Mouse (Mus musculus) naive thymus-derived CD4-positive, alpha-beta T cell, adult 2 months (primary cell): ENCODE results near the gene Hspb11.

Source experiments
- DNase-seq: peaks from one replicate; pipeline ENCODE4 v3.0.0-alpha.2; 2011; ENCODE audit warnings: low read depth

The Hspb11 gene

GRCm38 (mm10) chr4:107253125-107254091, at the start of gene Hspb11, which contains the start of gene Lrrc42:
Hspb11 (plus strand) TSS chr4:107253593.
Lrrc42 (minus strand) TSS chr4:107253532.
- DNase-seq, result peak; percentile 98

GRCm38 (mm10) chr4:107207016-107207415, 46.4 kb upstream of the Hspb11 start:
- DNase-seq, result no peak

- no peak for DNase-seq
These were observed 44.5 kb upstream of the Hspb11 start, which contains the start of gene Ldlrad1 for GRCm38 (mm10) chr4:107208880-107209279. Ldlrad1 (plus strand) TSS chr4:107209180.

- no peak for DNase-seq
These were observed 42.8 kb upstream of the Hspb11 start for GRCm38 (mm10) chr4:107210483-107211097.

GRCm38 (mm10) chr4:107211465-107211864, 41.9 kb upstream of the Hspb11 start:
- DNase-seq, result no peak

- DNase-seq, result no peak
These were observed 41.5 kb upstream of the Hspb11 start for GRCm38 (mm10) chr4:107211936-107212335.

- DNase-seq, result no peak
These were observed 39.9 kb upstream of the Hspb11 start for GRCm38 (mm10) chr4:107213279-107214011.

GRCm38 (mm10) chr4:107217574-107217973, 35.8 kb upstream of the Hspb11 start:
- DNase-seq, result no peak

- no peak for DNase-seq
These were observed 31.9 kb upstream of the Hspb11 start for GRCm38 (mm10) chr4:107221524-107221923.

- DNase-seq, result peak; percentile 53
These were observed 29.9 kb upstream of the Hspb11 start for GRCm38 (mm10) chr4:107223225-107224204.

GRCm38 (mm10) chr4:107226313-107226712, 27.1 kb upstream of the Hspb11 start:
- no peak for DNase-seq

GRCm38 (mm10) chr4:107232219-107232618, 21.2 kb upstream of the Hspb11 start:
- DNase-seq, result no peak

- no peak for DNase-seq
These were observed 15.1 kb upstream of the Hspb11 start for GRCm38 (mm10) chr4:107238253-107238652.

GRCm38 (mm10) chr4:107240196-107240595, 13.2 kb upstream of the Hspb11 start:
- DNase-seq, result no peak

GRCm38 (mm10) chr4:107243365-107244333, 9.7 kb upstream of the Hspb11 start:
- no peak for DNase-seq

- no peak for DNase-seq
These were observed 8.0 kb upstream of the Hspb11 start for GRCm38 (mm10) chr4:107245368-107245767.

- no peak for DNase-seq
These were observed 7.4 kb upstream of the Hspb11 start for GRCm38 (mm10) chr4:107246040-107246439.

GRCm38 (mm10) chr4:107247110-107247509, 6.3 kb upstream of the Hspb11 start:
- DNase-seq, result no peak

- no peak for DNase-seq
These were observed 5.3 kb upstream of the Hspb11 start for GRCm38 (mm10) chr4:107248061-107248460.

- no peak for DNase-seq
These were observed 3.9 kb upstream of the Hspb11 start for GRCm38 (mm10) chr4:107249471-107249870.
